Comparison of ENCODE assay signal across 27 mouse cellular contexts in the genomic region with DNA sequence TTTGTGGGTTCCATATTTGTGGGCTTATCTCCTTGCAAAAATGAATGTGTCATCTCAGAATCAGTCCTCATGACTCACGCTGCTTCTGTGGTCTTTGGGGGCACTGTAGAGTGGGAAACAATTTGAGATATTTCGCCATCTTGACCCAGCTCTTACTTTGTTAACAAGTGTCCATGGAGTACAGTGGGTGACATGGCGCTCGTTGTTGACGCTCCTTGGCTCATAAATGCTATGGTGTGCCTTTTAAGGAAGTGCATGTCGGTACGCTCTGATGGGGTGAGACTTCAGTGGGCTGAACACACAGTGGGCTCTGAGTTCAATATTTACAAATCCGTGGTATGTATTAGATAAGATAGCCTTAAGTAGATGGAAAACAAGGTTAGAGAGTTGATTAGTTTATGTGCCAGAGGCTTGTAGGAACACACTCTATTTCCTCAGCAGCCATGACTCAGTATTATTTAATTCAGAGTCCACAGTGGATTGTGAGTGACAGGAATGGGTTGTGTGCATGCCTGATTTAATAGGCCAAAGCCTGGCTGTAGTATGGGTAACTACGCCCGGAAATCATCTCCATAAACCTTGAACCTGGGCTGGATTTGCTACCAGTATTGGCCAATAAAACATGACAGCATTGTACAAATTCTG. TPM values are rescaled to one million over a fixed set of nuclear protein-coding genes. Genes with fewer than 3 reads are reported as not detected.
DNase-seq lines count a peak whose midpoint lies in the region; ATAC-seq and TF ChIP-seq lines count a peak whose summit lies in the region.
"Had no signal": no experiment of that assay in that cellular context is flagged by ENCODE, and none has a peak within 500 bp of the region (broad histone marks: within the 10 kb centered on the region; RNA-seq: fewer than 3 reads in every experiment).

No protein-coding gene starts in this region.

- no peak for TF ChIP-seq POLR2A in myocyte (IDR thresholded peaks at IDR 0.05; ENCODE audit: insufficient read length, low read depth)

- H3ac ChIP-seq in myocyte (ENCODE audit: control insufficient read depth, insufficient read length): no peak overlapping the region

- no peak overlapping the region for H3K4me3 ChIP-seq in heart, embryonic 13.5 days
- no peak overlapping the region for H3K4me3 ChIP-seq in myocyte
- H3K4me3 ChIP-seq: forebrain, embryonic 13.5 days; neural tube, embryonic 13.5 days had no signal

- no peaks in the 10 kb centered on the region for H3K36me3 ChIP-seq in heart, embryonic 13.5 days
- no peaks in the 10 kb centered on the region for H3K36me3 ChIP-seq in myocyte (ENCODE audit: control insufficient read depth, insufficient read depth)
- H3K36me3 ChIP-seq: neural tube, embryonic 13.5 days had no signal

- intact Hi-C loops in heart, postnatal 36 days (cut with DNase I): no loop called here

- no peaks in the 10 kb centered on the region for H3K79me2 ChIP-seq in myocyte (ENCODE audit: control insufficient read depth, insufficient read depth)

- no peak overlapping the region for H3K4me2 ChIP-seq in heart, embryonic 13.5 days
- peak overlapping the region; percentile 58 for H3K4me2 ChIP-seq in myocyte (ENCODE audit: low read depth)
- H3K4me2 ChIP-seq: forebrain, embryonic 13.5 days; midbrain, embryonic 11.5 days; neural tube, embryonic 13.5 days had no signal

- no peak for DNase-seq in heart, postnatal 36 days
- DNase-seq in 416B (ENCODE audit: low read depth): peak; percentile 94
- no peak for DNase-seq in urinary bladder, postnatal 4 days (ENCODE audit: low spot score in 2 of 2)
- no peak for DNase-seq in right cerebral cortex, adult 2 months (ENCODE audit: low spot score in 2 of 2)
- DNase-seq in gastrocnemius, postnatal 10 days: no peak
- DNase-seq: cerebellum, adult 11 months; cerebellum, postnatal 25 days; heart, adult 18-20 months; kidney, adult 18-20 months; kidney, postnatal 14 days; left cerebral cortex, postnatal 4 days; liver; lung, postnatal 10 days; thymus, adult 2 months had no signal

- no peak overlapping the region for H3K9ac ChIP-seq in heart, embryonic 13.5 days
- H3K9ac ChIP-seq: forebrain, embryonic 13.5 days; neural tube, embryonic 13.5 days had no signal

- peak overlapping the region; percentile 69; the same call in 1 of the 2 replicates for H3K27ac ChIP-seq in heart, embryonic 13.5 days (replicated peaks)
- H3K27ac ChIP-seq: forebrain, embryonic 13.5 days; neural tube, embryonic 13.5 days had no signal

- H3K4me1 ChIP-seq in heart, embryonic 13.5 days: peaks cover 49% of the 10 kb centered on the region

- ATAC-seq in heart, embryonic 13.5 days (ENCODE audit: extremely low read depth, insufficient number of reproducible peaks, low FRiP score, low TSS enrichment): no peak
- peak; percentile 68 for ATAC-seq in common myeloid progenitor, adult 5-6 weeks (replicated peaks; ENCODE audit: low read depth, poor library complexity, severe bottlenecking)
- ATAC-seq: forebrain, embryonic 13.5 days; hindbrain, embryonic 16.5 days had no signal

- H3K27me3 ChIP-seq in heart, embryonic 13.5 days (replicated peaks): no peaks in the 10 kb centered on the region
- no peaks in the 10 kb centered on the region for H3K27me3 ChIP-seq in myocyte (ENCODE audit: control insufficient read depth, insufficient read depth, insufficient read length)
- H3K27me3 ChIP-seq: forebrain, embryonic 13.5 days; neural tube, embryonic 13.5 days had no signal

- 80% methylated on average over 10 of the region's 10 CpGs for WGBS in heart, embryonic 13.5 days

- H3K9me3 ChIP-seq in heart, embryonic 13.5 days: no peaks in the 10 kb centered on the region
- H3K9me3 ChIP-seq: forebrain, embryonic 13.5 days; neural tube, embryonic 13.5 days had no signal

TF ChIP-seq in myocyte, 11 proteins besides CTCF, POLR2A, EP300 and RAD21:
- TF ChIP-seq CEBPB (IDR thresholded peaks at IDR 0.05; ENCODE audit: insufficient read depth, poor library complexity, severe bottlenecking): 0 out of 2 replicates have a peak, but pooled peaks have one; percentile 44
- peak; percentile 61 for TF ChIP-seq SRF (IDR thresholded peaks at IDR 0.05; ENCODE audit: control insufficient read depth, insufficient read length, low read depth)
- TF ChIP-seq TCF3 (IDR thresholded peaks at IDR 0.05; ENCODE audit: insufficient read length, low read depth): no peak

RNA-seq across cellular contexts. Expression of gene Tex35, which starts 46.6 kb away (rescaled TPM):
- polyA plus RNA-seq in heart, embryonic 13.5 days (2015; fragmentation: Nextera tagmentation; extraction: Ambion mirVana): not detected in 2 replicates
- not detected for total RNA-seq in heart, postnatal 36 days (2021)
- total RNA-seq in common myeloid progenitor, adult 5-6 weeks (2017): not detected in 2 replicates
- polyA plus RNA-seq in myocyte (2012; fragmentation: generic; extraction: Trizol): 0.30 TPM
- not detected for total RNA-seq in gastrocnemius, postnatal 10 days (2021)
- total RNA-seq: adrenal gland, postnatal 14 days; gastrocnemius, adult 8-10 months; heart, adult 18-20 months; hematopoietic stem cell, adult 5-6 weeks; left cerebral cortex, adult 18-20 months; monocyte, adult 5-6 weeks had no signal
- polyA plus RNA-seq: forebrain, embryonic 13.5 days; hindbrain, embryonic 16.5 days; liver, embryonic 16.5 days; midbrain, embryonic 11.5 days; neural tube, embryonic 13.5 days had no signal
